Mouse (Mus musculus) heart, adult 2 months (tissue): ENCODE data around the gene Mex3a.

Experiments
- CTCF ChIP-seq: fragments of 200-600 bp; IDR thresholded peaks from 2 replicates; pipeline ENCODE4 v1.8.1; 2022; ENCODE audit warnings: antibody characterized with exemption, mild to moderate bottlenecking, moderate library complexity
- POLR2A ChIP-seq: fragments of 200-500 bp; IDR thresholded peaks from 2 replicates; pipeline ENCODE4 v1.6.1; 2011; ENCODE audit warnings: mild to moderate bottlenecking, low read depth, low read length, control low read depth; ENCODE audit not compliant: insufficient read depth

DNA sequence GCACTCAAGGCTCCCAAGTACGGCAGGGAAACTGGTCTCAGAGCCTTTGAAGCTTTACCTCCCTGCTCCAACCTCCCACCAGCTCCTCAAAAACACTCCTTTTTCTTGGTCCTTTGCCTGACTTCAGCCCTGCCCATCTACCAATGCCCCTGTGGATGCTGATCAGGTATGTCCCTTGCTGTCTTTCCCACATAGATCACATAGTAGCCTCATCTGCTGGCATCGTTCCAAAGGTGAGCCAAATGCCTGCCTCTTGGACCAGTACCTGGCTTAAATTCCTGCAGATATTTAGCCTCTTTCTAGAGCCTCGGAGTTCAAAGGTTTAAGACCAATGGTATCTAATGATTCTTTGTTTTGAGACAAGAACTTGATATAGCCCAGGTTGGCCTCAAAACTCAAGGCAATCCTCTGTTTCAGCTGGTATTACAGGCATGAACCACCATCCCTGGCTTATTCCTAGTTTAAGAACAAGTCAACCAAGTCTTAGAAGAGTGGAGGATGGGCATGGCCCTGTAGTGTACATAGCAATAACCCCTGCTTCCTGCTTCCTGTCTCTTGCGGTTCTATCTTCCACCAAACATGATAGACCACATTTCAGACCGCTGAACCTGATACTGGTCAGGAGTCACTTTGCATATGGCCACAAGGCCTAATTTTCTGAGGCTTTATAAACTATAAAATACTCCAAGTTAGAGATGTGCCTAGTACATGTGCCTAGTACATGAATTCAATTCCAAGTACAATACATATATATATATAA, 11.6 kb downstream of the Mex3a start:
- TF ChIP-seq CTCF (no peak), POLR2A (no peak)
